Mouse (Mus musculus) fat pad, adult 2 months (tissue): ENCODE data around the gene Omt2b.

Source experiments
- DNase-seq: peaks from one replicate; pipeline ENCODE4 v3.0.0-alpha.2; 2011; ENCODE audit warnings: low read depth, low spot score; ENCODE audit errors: extremely low read depth

Omt2b gene

GRCm38 (mm10) chr9:78378113-78378785, 50.9 kb downstream of the Omt2b start, which contains the start of gene Ooep:
Gene Ooep (minus strand): TSS chr9:78378725.
- DNase-seq, result no peak
